Mouse (Mus musculus) frontal cortex, postnatal 10 days (tissue): ENCODE results near the gene Gpr108.
"Not testable (repeated sequence)": the region's sequence is repeated elsewhere in the genome, so short reads cannot be mapped to it uniquely, and the experiment has no call there.

Source experiments
- DNase-seq, 2 experiments: peaks; one replicate each; pipeline ENCODE4 v3.0.0; 2022; ENCODE audit warnings: low spot score in 2 of 2, mixed read lengths in 1 of 2

Gene Gpr108

GRCm38 (mm10) chr17:57248201-57248699, at the start of gene Gpr108:
Gene Gpr108 (minus strand): TSS chr17:57248446.
- DNase-seq, result peak; percentile 84 to 87

DNA sequence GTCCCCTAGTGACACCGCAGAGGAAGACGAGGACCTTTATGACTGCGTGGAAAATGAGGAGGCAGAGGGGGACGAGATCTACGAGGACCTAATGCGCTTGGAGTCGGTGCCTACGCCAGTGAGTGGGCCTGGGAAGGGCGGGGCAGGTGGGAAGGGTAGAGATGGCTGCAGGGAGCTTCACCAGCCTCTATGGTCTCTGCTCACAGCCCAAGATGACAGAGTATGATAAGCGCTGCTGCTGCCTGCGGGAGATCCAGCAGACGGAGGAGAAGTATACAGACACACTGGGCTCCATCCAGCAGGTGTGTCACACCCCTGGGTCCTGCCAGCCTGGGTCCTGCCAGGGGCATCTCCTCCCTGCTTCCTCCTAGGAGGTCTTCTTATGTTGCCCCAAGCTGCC, 48.8 kb upstream of the Gpr108 start:
- DNase-seq, result no peak

- no peak for DNase-seq
These were observed 47.7 kb upstream of the Gpr108 start for GRCm38 (mm10) chr17:57295935-57296334.

DNA sequence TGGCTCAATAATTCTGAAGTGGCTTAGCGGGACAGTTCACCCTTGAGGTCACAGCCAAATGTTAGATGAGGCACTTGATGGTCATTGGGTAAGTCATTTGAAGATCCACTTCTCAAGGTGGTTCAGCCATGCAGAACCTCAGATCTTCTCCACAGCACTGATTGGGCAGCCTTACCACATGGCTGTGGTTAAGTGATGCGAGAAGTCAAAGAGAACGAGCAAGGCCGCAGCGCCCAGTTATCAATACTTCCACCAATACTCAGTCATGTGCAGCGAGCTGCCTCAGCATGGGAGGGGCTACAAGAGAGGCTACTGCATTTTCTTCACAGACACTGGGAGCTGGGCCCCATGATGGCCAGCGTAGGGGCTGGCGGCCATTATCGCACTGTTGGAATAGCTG, 44.7 kb upstream of the Gpr108 start:
- DNase-seq, result no peak

GRCm38 (mm10) chr17:57292302-57292701, 44.1 kb upstream of the Gpr108 start:
- no peak for DNase-seq

- DNase-seq, result no peak
These were observed 42.4 kb upstream of the Gpr108 start for GRCm38 (mm10) chr17:57290671-57291055.

DNA sequence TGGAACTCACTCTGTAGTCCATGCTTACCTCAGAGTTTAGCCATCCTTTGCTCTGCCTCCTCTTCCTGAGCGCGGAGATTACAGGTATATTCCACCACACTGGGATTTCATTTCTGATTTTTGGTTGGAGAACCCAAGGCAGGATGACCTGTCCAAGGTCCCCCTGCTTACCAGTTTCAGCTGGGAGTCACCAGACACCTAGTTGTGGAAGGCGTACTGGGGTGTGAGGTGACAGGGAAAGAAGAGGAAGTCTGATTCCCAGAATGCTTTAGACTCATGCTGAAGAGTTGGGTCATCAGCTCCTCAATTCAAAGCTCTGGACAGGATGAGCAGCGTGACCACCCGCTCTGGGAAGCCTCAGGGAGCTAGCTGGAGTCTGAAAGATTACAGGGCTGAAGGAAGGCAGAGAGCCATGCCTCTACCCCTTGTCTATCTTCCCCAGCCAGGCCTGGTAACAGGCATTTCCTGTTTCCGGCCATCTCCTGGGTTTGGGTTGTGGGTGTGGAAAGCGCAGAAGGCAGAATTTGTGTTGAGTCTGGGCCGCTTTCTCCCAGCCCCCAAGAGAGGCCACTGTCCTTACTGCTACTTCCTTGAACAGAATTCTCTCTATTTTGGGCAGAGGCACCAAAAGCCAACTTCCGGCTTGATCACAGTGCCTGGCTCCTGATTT, 41.9 kb upstream of the Gpr108 start:
- DNase-seq, result peak; percentile 17 to 34

DNA sequence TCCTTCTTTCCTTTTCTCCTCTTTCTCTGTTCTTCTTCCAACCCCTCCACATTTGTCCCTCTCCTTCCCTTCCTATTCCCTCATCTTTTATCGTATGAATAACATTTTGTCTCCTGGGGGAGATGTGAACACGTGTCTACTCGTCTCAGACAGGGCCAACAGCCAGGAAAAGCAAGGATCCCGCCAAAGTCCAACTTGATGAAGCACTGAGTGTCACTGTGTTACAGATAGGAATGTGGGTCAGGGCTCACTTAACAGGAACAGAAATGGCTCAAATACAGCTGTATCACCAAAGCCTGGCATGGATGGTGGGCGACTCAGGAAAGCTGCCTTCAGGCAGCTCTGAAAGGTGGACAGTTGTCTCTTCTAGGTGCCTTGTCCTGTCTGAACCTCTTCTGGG, 41.0 kb upstream of the Gpr108 start:
- DNase-seq, result no peak

DNA sequence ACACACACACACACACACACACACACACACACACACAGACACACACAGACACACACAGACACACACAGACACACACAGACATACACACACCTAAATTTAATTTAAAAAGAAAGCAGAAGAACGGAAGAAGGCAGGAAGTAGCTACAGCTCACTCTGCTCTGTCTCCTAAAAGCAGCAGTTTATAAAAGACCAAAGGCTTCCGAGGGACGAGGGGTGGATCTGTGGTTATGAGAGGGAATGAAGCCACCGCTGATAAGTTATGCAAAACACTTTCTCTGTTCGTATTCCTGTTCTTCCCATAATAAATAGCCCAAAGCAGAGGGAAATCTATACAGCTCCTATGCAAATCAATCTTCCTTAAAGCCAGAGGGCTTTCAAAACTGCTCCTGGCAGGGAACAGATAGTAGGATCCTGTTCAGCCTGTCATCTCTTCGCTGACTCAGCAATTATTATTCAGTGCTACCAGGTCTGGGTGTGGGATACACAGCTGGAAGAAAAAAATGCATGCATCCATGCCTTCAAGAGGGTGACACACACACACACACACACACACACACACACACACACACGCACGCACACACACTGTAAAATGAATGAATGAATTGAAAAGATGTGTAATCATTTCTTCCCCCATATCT, 38.6 kb upstream of the Gpr108 start:
- DNase-seq, result no peak

GRCm38 (mm10) chr17:57285077-57285476, 36.8 kb upstream of the Gpr108 start:
- no peak for DNase-seq

DNA sequence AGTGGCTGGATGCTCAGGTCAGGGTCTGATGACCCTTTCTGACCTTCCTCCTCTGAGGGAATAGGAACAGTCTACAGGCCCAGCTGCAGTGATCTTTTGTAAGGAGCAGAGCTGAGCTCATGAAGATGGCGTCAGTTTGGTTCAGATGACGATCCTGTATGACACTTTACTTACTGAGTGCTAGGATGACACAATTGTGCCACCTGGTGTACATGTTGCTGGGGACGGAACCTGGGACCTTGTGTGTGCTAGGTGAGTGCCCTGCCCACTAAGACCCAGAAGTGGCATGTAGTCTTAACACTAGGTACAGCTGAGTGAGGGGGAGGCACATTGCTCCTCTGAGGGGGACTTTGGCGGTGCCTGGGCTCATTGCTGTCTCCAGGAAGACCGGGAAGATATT, 35.7 kb upstream of the Gpr108 start:
- no peak for DNase-seq

- DNase-seq, result peak in 1 of 2 experiments; percentile 38
These were observed 32.2 kb upstream of the Gpr108 start for GRCm38 (mm10) chr17:57280411-57280810.

DNA sequence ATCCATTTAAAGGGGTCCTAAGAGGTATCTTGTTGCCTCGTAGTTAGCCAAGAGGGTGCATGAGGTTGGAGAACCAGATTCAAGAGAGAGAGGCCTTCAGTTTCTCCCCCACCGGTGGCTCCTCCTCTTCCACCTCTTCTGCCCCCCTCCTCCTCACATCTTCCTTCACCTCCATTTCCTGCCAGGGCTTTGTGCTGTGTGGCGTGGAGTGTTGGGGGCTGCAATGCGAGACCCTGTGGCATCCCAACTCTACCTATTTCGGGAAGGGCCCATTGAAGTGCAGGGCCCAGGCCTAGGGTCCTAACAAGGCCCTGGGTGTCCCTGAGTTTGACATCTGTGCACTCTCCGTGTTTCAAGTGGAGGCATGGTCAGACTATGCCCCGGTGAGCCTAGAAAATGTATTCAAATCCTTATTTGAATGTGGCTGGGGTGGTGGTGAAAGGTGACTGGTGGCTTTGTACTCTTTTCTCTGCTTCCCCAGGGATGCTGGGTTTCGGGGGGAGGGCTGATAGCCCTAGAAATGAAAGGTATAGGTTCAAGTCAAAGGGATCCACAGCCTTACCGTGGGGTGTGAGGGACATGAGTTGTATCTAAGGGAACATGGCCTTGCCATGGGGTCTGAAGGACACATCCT, 31.5 kb upstream of the Gpr108 start:
- no peak for DNase-seq

- no peak for DNase-seq
These were observed 30.8 kb upstream of the Gpr108 start, which contains the start of gene Vav1 for GRCm38 (mm10) chr17:57278943-57279590. Gene Vav1 (plus strand): TSS chr17:57279100.

GRCm38 (mm10) chr17:57278537-57278936, 30.3 kb upstream of the Gpr108 start:
- DNase-seq, result no peak

- DNase-seq, result not testable (repeated sequence)
These were observed 29.5 kb upstream of the Gpr108 start for GRCm38 (mm10) chr17:57277598-57278261.

GRCm38 (mm10) chr17:57276634-57277121, 28.4 kb upstream of the Gpr108 start:
- DNase-seq, result peak; percentile 55 to 63

GRCm38 (mm10) chr17:57275997-57276351, 27.7 kb upstream of the Gpr108 start:
- DNase-seq, result no peak

DNA sequence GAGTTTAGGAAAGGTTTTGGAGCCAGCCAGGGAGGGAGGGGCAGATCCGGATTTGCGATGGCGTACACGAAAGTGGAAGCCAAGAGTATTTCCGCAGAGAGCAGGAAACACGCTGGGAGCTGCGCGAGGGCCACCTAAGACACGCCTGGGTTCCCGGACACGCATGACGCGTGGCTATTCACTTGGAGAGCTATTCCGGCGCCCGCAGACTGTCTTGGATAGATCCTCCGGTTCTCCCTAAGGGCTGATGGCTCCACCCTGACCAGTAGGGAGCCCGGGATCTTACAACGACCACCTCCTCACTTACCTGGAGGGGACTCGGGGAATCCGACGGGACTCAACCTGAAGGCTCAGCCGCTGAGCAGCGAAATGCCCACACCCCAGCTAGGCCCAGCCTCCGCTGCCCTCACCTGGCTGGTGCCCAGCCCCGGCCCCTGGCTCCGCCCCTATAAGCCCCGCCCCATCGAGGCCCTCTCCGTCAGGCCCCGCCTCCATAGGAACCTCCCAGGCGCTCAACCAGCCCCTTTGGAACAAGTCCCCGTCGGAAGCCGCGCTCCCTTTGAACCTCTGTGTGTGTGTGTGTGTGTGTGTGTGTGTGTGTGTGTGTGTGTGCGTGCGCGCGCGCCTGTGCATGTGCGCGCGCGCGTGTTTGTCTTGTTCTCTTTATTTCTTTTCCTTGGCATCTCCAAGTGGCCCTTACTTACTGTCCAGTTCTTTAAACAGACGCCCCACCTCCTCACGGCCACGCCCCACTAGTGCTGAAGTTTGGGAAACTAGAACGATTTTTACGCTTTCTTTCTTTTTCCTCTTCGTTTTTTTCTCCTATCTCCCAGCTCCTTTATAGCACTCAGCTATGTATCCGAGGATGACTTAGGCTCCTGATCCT, 27.1 kb upstream of the Gpr108 start:
- peak in 1 of 2 experiments; percentile 49 for DNase-seq

DNA sequence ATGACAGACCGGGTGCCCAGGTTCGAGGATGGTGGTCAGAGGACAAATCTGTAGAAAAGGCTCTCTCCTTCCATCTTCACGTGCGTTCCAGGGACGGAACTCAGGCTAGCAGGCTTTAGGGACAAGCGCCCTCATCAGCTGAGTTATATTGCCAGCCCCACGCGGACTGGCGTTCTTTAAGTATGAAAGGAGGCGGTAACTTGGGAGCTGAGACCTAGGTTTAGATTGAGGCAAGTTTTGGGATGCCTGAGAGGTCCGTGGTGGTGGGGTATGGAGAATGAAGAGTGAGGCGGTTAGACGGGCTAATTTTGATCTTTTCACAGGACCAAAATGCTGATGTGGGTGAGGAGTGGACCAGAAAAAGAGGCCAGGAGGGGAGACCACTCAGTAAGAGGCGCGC, 26.4 kb upstream of the Gpr108 start:
- DNase-seq, result no peak

GRCm38 (mm10) chr17:57273846-57274245, 25.6 kb upstream of the Gpr108 start:
- no peak for DNase-seq
